Mouse (Mus musculus) G1E (cell line): Measurements from ENCODE around the gene AI481877. TPM values are rescaled to one million over a fixed set of nuclear protein-coding genes. Genes with fewer than 3 reads are reported as not detected.
"Not testable (repeated sequence)": the region's sequence is repeated elsewhere in the genome, so short reads cannot be mapped to it uniquely, and the experiment has no call there.

Experiments used
- ATAC-seq: 2 replicates; pipeline ENCODE4 v1.8.0; 2016; ENCODE audit warnings: mild to moderate bottlenecking; ENCODE audit not compliant: insufficient number of reproducible peaks, poor library complexity, low FRiP score, severe bottlenecking; ENCODE audit errors: extremely low read depth
- DNase-seq: peaks from one replicate; pipeline ENCODE4 v3.0.0; 2012; ENCODE audit warnings: low spot score
- H3K27me3 ChIP-seq: 2 replicates; pipeline ENCODE4 v1.6.1; 2012; ENCODE audit warnings: mild to moderate bottlenecking, low read length, inconsistent platforms; ENCODE audit not compliant: insufficient read depth
- H3K36me3 ChIP-seq: replicated peaks from 2 replicates; pipeline ENCODE3; 2012; ENCODE audit warnings: mild to moderate bottlenecking, inconsistent platforms
- H3K4me1 ChIP-seq: 2 replicates; pipeline ENCODE4 v1.6.1; 2012; ENCODE audit warnings: low read depth, low read length, inconsistent platforms, mixed read lengths; ENCODE audit not compliant: insufficient read depth
- H3K4me3 ChIP-seq: 2 replicates; pipeline ENCODE4 v1.5.1; 2012; ENCODE audit warnings: low read depth, mild to moderate bottlenecking, inconsistent platforms, low read length, moderate library complexity, mixed read lengths
- H3K9me3 ChIP-seq: replicated peaks from 2 replicates; pipeline ENCODE4 v1.6.1; 2012; ENCODE audit warnings: inconsistent platforms
- CTCF ChIP-seq: IDR thresholded peaks from 2 replicates; pipeline ENCODE4 v1.5.1; 2012; ENCODE audit warnings: low read depth, low read length, inconsistent platforms, mixed read lengths
- GATA1 ChIP-seq: IDR thresholded peaks from 2 replicates; pipeline ENCODE4 v1.6.1; 2012; ENCODE audit warnings: borderline replicate concordance, low read length, inconsistent platforms, mixed read lengths
- GATA2 ChIP-seq: IDR thresholded peaks from 2 replicates; pipeline ENCODE4 v1.6.1; 2012; ENCODE audit warnings: low read depth, low read length, inconsistent platforms, borderline replicate concordance
- POLR2AphosphoS5 ChIP-seq: IDR thresholded peaks from 2 replicates; pipeline ENCODE4 v1.6.1; 2012; ENCODE audit warnings: low read depth, low read length, inconsistent platforms; ENCODE audit not compliant: insufficient replicate concordance
- TAL1 ChIP-seq: conservative IDR thresholded peaks from 2 replicates; pipeline ENCODE4 v1.6.1; 2012; ENCODE audit warnings: low read depth, low read length, inconsistent platforms, mixed read lengths
- polyA plus RNA-seq: library from polyadenylated mRNA; stranded (reverse); fragments of >175 nt; gene quantifications from 2 replicates; pipeline ENCODE4 v1.2.3, GENCODE M21; 2012
- total RNA-seq, 2 experiments: library from RNA; stranded (forward) in 1 of 2; stranded (reverse) in 1 of 2; fragments of 200-1000 nt in 1 of 2; fragments of >200 nt in 1 of 2; fragmentation: Nextera tagmentation in 1 of 2; gene quantifications; 2 replicates each; pipeline ENCODE4 v1.2.3; 2014 to 2017

The AI481877 gene
- total RNA-seq (2014; fragmentation: Nextera tagmentation) (0.68 and 1.5 TPM in 2 replicates), total RNA-seq (2017) (0.05 and 0.06 TPM in 2 replicates), polyA plus RNA-seq (not detected in 2 replicates)

- not testable (repeated sequence) for DNase-seq, H3K27me3 ChIP-seq, H3K36me3 ChIP-seq, H3K9me3 ChIP-seq, H3K4me3 ChIP-seq
- peaks cover 16% of the 10 kb centered on the region; the same call in 1 of the 2 replicates for H3K4me1 ChIP-seq
- ATAC-seq, result peak; percentile 40; the same call in 1 of the 2 replicates
Measured at GRCm38 (mm10) chr4:59138507-59139033, at the start of gene AI481877. Gene AI481877 (minus strand): TSS chr4:59138983.

GRCm38 (mm10) chr4:59188474-59188801, 49.7 kb upstream of the AI481877 start:
- ATAC-seq, result no peak
- DNase-seq, result no peak
- Histone ChIP-seq H3K4me3 (peak overlapping the region; percentile 99), H3K9me3 (no peaks in the 10 kb centered on the region), H3K36me3 (peaks cover 9% of the 10 kb centered on the region), H3K4me1 (peaks cover 44% of the 10 kb centered on the region), H3K27me3 (no peaks in the 10 kb centered on the region)
- TF ChIP-seq CTCF (no peak), POLR2AphosphoS5 (no peak), TAL1 (no peak), GATA2 (no peak), GATA1 (no peak)

- Histone ChIP-seq H3K4me1 (peaks cover 45% of the 10 kb centered on the region), H3K4me3 (no peak overlapping the region), H3K27me3 (no peaks in the 10 kb centered on the region), H3K9me3 (no peaks in the 10 kb centered on the region), H3K36me3 (peaks cover 6% of the 10 kb centered on the region)
- ATAC-seq (no peak), DNase-seq (no peak)
- no peak for TF ChIP-seq GATA1
- TF ChIP-seq POLR2AphosphoS5, result no peak
- no peak for TF ChIP-seq TAL1
- TF ChIP-seq CTCF, result peak; percentile 59
Measured at GRCm38 (mm10) chr4:59187289-59187688, 48.5 kb upstream of the AI481877 start.

GRCm38 (mm10) chr4:59185671-59186070, 46.9 kb upstream of the AI481877 start:
- Histone ChIP-seq H3K4me3 (no peak overlapping the region; the same call in 1 of the 2 replicates), H3K9me3 (no peaks in the 10 kb centered on the region), H3K27me3 (no peaks in the 10 kb centered on the region), H3K4me1 (peaks cover 60% of the 10 kb centered on the region), H3K36me3 (no peaks in the 10 kb centered on the region)
- ATAC-seq (no peak), DNase-seq (no peak)
- TF ChIP-seq GATA1, result no peak
- no peak for TF ChIP-seq TAL1

GRCm38 (mm10) chr4:59181320-59182271, 42.8 kb upstream of the AI481877 start:
- Histone ChIP-seq H3K4me1 (peaks cover 48% of the 10 kb centered on the region), H3K4me3 (no peak overlapping the region), H3K9me3 (no peaks in the 10 kb centered on the region), H3K27me3 (no peaks in the 10 kb centered on the region), H3K36me3 (no peaks in the 10 kb centered on the region)
- TF ChIP-seq CTCF, result no peak
- no peak for TF ChIP-seq POLR2AphosphoS5
- TF ChIP-seq GATA2, result no peak
- no peak for TF ChIP-seq TAL1
- TF ChIP-seq GATA1, result no peak
- ATAC-seq (no peak), DNase-seq (no peak)

GRCm38 (mm10) chr4:59177566-59177965, 38.8 kb upstream of the AI481877 start:
- H3K9me3 ChIP-seq, result no peaks in the 10 kb centered on the region
- no peak for ATAC-seq

More at GRCm38 (mm10) chr4:59177566-59177965, 38.8 kb upstream of the AI481877 start:
- H3K27me3 ChIP-seq, result no peaks in the 10 kb centered on the region
- DNase-seq, result no peak
- H3K36me3 ChIP-seq, result no peaks in the 10 kb centered on the region
- H3K4me3 ChIP-seq, result no peak overlapping the region
- TF ChIP-seq TAL1 (no peak), POLR2AphosphoS5 (no peak), GATA2 (no peak), GATA1 (no peak), CTCF (no peak)
- H3K4me1 ChIP-seq, result peaks cover 46% of the 10 kb centered on the region
